Mouse (Mus musculus) cortical plate, adult 2 months (tissue): ENCODE results near the gene Galnt7.

Source experiments
- CTCF ChIP-seq: fragments of 200-500 bp; IDR thresholded peaks from 2 replicates; pipeline ENCODE4 v1.5.1; 2011; ENCODE audit warnings: mild to moderate bottlenecking, control low read depth, low read length; ENCODE audit not compliant: insufficient read depth; ENCODE audit errors: extremely low read depth
- POLR2A ChIP-seq: fragments of 200-500 bp; IDR thresholded peaks from 2 replicates; pipeline ENCODE4 v1.6.1; 2011; ENCODE audit warnings: mild to moderate bottlenecking, low read length, control low read depth; ENCODE audit not compliant: insufficient read depth; ENCODE audit errors: extremely low read depth

GRCm38 (mm10) chr8:57615016-57615657 is 37.7 kb downstream of the Galnt7 start:
- no peak for TF ChIP-seq CTCF
- TF ChIP-seq POLR2A, result no peak
